Mouse (Mus musculus) CH12F3 (cell line): Measurements from ENCODE around the gene 4930404N11Rik.

Experiments used
- in situ Hi-C: fragments of 300-500 bp; cut with MboI; formaldehyde crosslinking; loops from 2 replicates; pipeline ENCODE4 v1.14.3; 2020; ENCODE audit warnings: low sequenced_read_pairs

Gene 4930404N11Rik

DNA sequence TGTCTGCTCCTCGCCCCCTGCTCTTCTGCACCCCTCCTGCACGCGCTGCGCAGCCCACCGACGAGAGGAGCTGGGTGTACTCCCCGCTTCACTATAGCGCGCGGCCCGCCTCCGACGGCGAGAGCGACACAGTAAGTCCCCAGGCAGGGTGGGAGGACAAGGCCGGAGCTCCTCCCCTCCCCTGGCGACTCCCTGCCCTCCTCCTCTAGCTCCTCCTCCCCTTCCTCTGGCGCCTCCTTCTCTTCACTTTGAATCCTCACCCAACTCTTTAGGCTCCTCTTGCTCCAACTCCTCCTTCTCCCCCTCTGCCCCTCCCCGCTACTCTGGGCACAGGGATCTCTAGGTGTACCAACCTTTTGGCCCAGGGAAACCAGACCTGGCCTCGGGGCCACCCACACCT is 48.3 kb downstream of the 4930404N11Rik start:
- in situ Hi-C loops, result no loop called here

DNA sequence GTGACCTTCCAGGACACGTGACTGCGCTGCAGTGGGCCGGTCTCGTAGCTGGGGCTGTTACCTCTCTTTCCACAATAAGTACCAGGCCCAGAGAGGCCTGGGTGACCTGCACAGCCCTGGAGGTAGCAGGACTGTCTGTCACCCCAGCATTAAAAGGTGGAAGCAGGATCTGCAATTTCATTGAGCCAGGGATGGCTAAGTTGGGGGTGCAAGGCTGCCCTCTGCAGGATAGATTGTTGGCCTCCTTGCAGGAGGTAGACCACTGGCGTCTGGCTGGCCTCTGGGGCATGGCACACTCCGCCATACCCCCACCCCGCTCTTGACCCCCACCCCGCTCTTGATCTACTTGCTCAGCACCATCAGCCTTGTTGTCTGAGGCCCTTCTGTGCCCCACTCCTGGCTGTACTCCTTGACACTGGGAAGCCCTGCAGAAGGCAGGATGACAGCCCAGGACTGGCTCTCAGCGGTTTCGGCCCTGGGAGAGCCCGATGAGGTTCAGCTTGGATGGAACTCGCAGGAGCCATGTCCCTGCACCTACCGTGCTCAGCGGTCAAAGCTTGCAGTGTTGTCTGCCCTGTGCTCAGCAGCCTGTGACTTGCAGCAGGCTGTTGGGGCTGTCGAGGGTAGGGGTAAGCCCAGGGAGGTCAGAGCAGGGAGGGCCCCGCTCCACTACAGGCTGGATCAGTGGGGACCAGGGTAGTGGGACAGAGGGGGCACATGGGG is 49.1 kb downstream of the 4930404N11Rik start:
- in situ Hi-C loops, result no loop called here

DNA sequence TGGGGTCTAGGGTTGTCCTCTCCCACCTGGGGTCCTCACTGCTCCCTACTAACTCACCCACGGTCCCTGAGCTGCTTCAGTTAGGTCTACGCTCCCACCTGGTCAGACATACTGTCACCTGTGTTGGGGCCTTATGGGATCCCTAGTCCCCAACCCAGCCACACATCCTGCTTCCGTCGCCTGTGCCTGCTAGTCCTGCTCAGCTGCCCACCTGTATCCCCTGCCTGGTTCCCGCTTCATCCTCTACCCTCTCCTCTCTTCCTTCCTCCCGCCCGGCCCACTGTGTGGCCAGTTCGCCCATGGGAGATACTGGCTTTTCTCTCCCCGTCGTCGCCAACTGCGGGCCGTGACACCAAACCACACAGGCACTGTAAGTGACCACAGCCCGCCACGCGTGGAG is 50.0 kb downstream of the 4930404N11Rik start:
- in situ Hi-C loops, result no loop called here

DNA sequence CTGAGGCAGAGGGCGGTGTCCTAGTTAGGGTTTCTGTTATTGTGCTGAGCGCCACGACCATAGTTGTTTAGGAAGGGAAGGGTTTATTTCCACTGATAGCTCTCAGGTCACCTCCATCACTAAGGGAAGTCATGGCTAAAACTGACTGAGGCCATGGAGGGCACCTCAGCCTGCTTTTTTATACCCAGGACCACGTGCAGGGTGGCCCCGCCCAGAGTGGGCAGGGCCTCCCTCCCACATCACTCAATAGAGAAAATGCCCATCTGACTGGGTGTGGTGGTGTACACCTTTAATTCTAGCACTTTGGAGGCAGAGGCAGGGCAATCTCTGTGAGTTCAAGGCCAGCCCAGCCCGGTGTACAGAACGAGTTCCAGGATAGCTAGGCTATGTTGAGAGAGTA is 51.4 kb downstream of the 4930404N11Rik start:
- in situ Hi-C loops, result no loop called here

DNA sequence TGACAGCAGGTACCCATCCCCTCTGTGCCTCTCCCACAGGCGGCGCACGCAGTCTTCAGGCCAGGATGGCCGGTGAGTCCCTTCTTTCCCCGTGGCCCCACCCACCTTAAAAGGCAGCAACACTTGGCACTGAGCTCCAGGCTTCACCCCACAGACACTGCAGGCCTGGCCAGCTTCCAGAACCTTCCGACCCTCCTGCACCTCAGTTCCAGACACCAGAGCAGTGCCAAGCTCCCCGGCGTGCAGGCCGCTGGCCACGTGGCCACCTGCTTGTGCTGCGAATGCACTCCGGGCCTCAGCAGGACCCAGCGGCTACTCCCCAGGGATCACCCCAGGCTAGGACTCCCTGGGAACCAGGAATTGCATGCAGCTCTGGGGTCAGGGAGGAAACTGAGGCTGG is 52.0 kb downstream of the 4930404N11Rik start:
- in situ Hi-C loops, result no loop called here
